Mouse (Mus musculus): ENCODE measurements at regions not wholly inside any gene's neighbourhood (a gene's known extent, or its start where the extent isn't known, plus 50 kb on each side); places are given as distances from the start of the nearest gene placed in this dataset.

- in situ Hi-C loops (cut with MboI, MseI) = no loop called here
Observed at GRCm38 (mm10) chr17:54821059-54821458, 522.2 kb upstream of the Slc5a7 start.

GRCm38 (mm10) chr17:54853631-54854030 is 554.8 kb upstream of the Slc5a7 start:
- in situ Hi-C loops (cut with MboI, MseI) = loop anchor here (10.0 kb wide), 1 partner anchor 1141 kb away; no protein-coding TSS in a partner anchor

GRCm38 (mm10) chr17:54896198-54896597 is 549.0 kb upstream of the St6gal2 start:
- in situ Hi-C loops (cut with MboI, MseI) = no loop called here

GRCm38 (mm10) chr17:54929181-54929715 is 515.9 kb upstream of the St6gal2 start:
- in situ Hi-C loops (cut with MboI, MseI) = no loop called here

- in situ Hi-C loops (cut with MboI, MseI) = no loop called here
Observed at GRCm38 (mm10) chr17:54943380-54944047, 501.7 kb upstream of the St6gal2 start.

GRCm38 (mm10) chr17:54944288-54944931 is 500.8 kb upstream of the St6gal2 start:
- in situ Hi-C loops (cut with MboI, MseI) = no loop called here

All from T-helper 1 cell (primary cell).